Mouse (Mus musculus) heart, embryonic 14.5 days (tissue): ENCODE results near the gene Klhl6. TPM values are rescaled to one million over a fixed set of nuclear protein-coding genes. Genes with fewer than 3 reads are reported as not detected.
"Not testable (repeated sequence)": the region's sequence is repeated elsewhere in the genome, so short reads cannot be mapped to it uniquely, and the experiment has no call there.

ENCODE experiments used
- ATAC-seq: fragments of 200-750 bp; cut with Nextera tagmentation; 2 replicates; pipeline ENCODE4 v1.8.0; 2017; ENCODE audit warnings: low read depth, moderate TSS enrichment; ENCODE audit not compliant: insufficient number of reproducible peaks, insufficient read depth, low FRiP score
- H3K27ac ChIP-seq, 2 experiments: fragments of 200-500 bp in 1 of 2; fragments of 300-500 bp in 1 of 2; sonication (generic) in 1 of 2; replicated peaks in 1 of 2; 2 replicates each; pipeline ENCODE4 v1.5.1; 2012 to 2014; ENCODE audit warnings: low read depth in 2 of 2, low read length in 2 of 2, control low read depth in 1 of 2, mild to moderate bottlenecking in 1 of 2, mixed read lengths in 1 of 2; ENCODE audit not compliant: control insufficient read depth in 1 of 2, insufficient read depth in 1 of 2
- H3K27me3 ChIP-seq: fragments of 300-500 bp; sonication (generic); 2 replicates; pipeline ENCODE4 v1.6.1; 2014; ENCODE audit warnings: mild to moderate bottlenecking, low read length, control low read depth; ENCODE audit not compliant: control insufficient read depth, insufficient read depth
- H3K36me3 ChIP-seq: fragments of 300-500 bp; sonication (generic); 2 replicates; pipeline ENCODE4 v1.6.1; 2014; ENCODE audit warnings: mild to moderate bottlenecking, control low read depth, low read length, mixed read lengths; ENCODE audit not compliant: control insufficient read depth, insufficient read depth
- H3K4me1 ChIP-seq, 2 experiments: fragments of 200-500 bp in 1 of 2; fragments of 300-500 bp in 1 of 2; sonication (generic) in 1 of 2; 2 replicates each; pipeline ENCODE4 v1.6.1; 2012 to 2014; ENCODE audit warnings: low read length in 2 of 2, control low read depth in 1 of 2, mixed read lengths in 1 of 2; ENCODE audit not compliant: control insufficient read depth in 2 of 2, insufficient read depth in 2 of 2
- H3K4me2 ChIP-seq: fragments of 300-500 bp; sonication (generic); 2 replicates; pipeline ENCODE4 v1.6.1; 2014; ENCODE audit warnings: mild to moderate bottlenecking, low read length
- H3K4me3 ChIP-seq, 2 experiments: fragments of 200-500 bp in 1 of 2; fragments of 300-500 bp in 1 of 2; sonication (generic) in 1 of 2; 2 replicates each; pipeline ENCODE4 v1.5.1; 2012 to 2014; ENCODE audit warnings: low read length in 2 of 2, mild to moderate bottlenecking in 2 of 2, control low read depth in 1 of 2, low read depth in 1 of 2, moderate library complexity in 1 of 2; ENCODE audit not compliant: control insufficient read depth in 1 of 2, insufficient read depth in 1 of 2
- H3K9ac ChIP-seq: fragments of 300-500 bp; sonication (generic); 2 replicates; pipeline ENCODE4 v1.6.1; 2014; ENCODE audit warnings: mild to moderate bottlenecking, low read length
- H3K9me3 ChIP-seq: fragments of 300-500 bp; sonication (generic); 2 replicates; pipeline ENCODE4 v1.6.1; 2016; ENCODE audit warnings: low read length, control low read depth; ENCODE audit not compliant: control insufficient read depth
- WGBS: fragments of 180-500 bp; shearing (Covaris S2); extraction: QIAGEN DNeasy Blood & Tissue Kit; methylation state at CpG from one replicate; pipeline ENCODE4 v1.1.7; 2014; 5-methylcytosine and 5-hydroxymethylcytosine counted together
- polyA plus RNA-seq: library from polyadenylated mRNA; unstranded; fragments of >200 nt; fragmentation: Nextera tagmentation; extraction: Ambion mirVana; gene quantifications from 2 replicates; pipeline ENCODE4 v1.2.1, GENCODE M21; 2014

The Klhl6 gene
- polyA plus RNA-seq, 1 experiment from 2014 or later = 19.4 TPM

DNA sequence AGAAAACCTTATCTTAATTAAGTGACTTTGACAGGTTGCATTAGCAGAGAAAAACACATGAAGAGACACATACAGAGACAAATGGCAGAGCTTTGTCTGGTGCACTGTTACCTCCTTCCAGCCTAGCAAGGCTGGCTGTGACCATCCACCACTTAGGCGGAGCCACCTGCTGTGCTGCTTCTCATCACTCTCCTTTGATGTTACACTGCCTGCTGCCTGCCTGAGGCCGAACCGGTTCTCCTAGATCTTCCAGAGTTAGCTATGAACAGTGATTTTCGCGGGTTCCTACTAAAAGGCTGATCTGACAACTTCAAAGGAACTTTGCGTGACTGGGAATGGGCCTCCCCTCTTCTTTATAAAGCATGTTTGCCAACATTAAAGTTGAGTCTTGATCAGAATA is 14.1 kb upstream of the Klhl6 start:
- H3K4me2 ChIP-seq, H3K9me3 ChIP-seq, H3K27me3 ChIP-seq, H3K4me3 ChIP-seq, ATAC-seq, H3K27ac ChIP-seq, H3K36me3 ChIP-seq, H3K4me1 ChIP-seq, H3K9ac ChIP-seq: not testable (repeated sequence)
- WGBS = 30% methylated on average over 6 of the region's 6 CpGs

DNA sequence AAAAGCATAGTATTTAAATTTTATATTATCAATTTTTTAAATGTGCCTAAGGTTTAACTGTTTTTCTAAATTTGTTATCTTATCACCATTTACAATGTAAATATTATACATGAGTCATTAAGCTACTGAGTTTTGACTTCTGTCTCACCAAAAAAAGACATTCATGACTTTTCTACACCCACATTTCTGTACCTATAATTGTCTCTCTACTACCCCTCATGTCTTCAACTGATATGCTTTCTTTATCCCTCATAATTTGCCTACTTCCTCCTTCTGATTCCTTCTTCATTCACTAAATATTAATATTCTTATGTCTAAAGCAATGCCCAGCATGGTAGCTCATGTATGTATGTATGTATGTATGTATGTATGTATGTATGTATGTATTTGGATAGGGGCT is 13.0 kb upstream of the Klhl6 start:
- no peak overlapping the region for H3K27ac ChIP-seq
- no peak overlapping the region for H3K4me2 ChIP-seq
- no peak for ATAC-seq
- H3K9me3 ChIP-seq = no peaks in the 10 kb centered on the region
- H3K36me3 ChIP-seq = no peaks in the 10 kb centered on the region
- H3K9ac ChIP-seq = no peak overlapping the region
- no peaks in the 10 kb centered on the region for H3K27me3 ChIP-seq
- no peak overlapping the region for H3K4me3 ChIP-seq
- H3K4me1 ChIP-seq = no peaks in the 10 kb centered on the region

DNA sequence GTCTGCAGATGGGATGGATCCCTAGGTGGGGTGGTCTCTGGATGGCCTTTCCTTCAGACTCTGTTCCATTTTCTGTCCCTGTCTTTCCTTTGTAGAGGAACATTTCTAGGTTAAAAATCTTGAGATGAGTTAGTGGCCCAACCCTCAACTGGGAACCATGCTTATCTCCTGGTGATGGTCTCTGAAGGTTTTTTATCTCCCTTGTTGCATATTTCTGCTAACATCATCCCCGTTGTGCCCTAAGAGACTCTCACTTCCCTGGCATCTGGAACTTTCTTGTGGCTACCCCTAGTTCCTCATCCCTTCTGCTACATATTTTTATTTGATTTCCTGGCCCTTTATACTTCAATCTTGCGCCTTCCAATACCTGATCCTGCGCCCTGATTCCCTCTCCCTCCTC is 10.4 kb upstream of the Klhl6 start:
- ATAC-seq = no peak
- Histone ChIP-seq H3K4me1 (no peaks in the 10 kb centered on the region), H3K4me3 (no peak overlapping the region), H3K4me2 (no peak overlapping the region), H3K27me3 (no peaks in the 10 kb centered on the region), H3K36me3 (no peaks in the 10 kb centered on the region), H3K27ac (no peak overlapping the region), H3K9me3 (no peaks in the 10 kb centered on the region), H3K9ac (no peak overlapping the region)
- WGBS = 69% methylated on average over 3 of the region's 3 CpGs

DNA sequence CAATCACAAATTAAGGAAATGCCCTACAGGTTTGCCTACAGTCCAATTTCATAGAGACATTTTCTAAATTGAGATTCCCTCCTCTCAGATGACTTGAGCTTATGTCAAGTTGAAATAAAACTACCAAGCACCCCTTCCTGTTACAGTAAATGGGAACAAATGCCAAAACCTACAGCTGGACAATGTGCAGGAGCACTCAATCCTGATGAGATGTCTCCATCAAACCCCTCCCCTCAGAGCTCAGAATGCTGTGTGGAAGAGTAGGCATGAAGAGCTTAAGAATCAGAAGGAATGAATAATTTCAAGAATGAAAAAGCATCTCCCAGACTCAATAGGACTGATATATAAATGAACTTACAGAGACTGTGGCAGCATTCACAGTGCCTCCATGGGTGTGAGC is 7.7 kb upstream of the Klhl6 start:
- Histone ChIP-seq H3K9ac (no peak overlapping the region), H3K27ac (no peak overlapping the region), H3K4me3 (no peak overlapping the region), H3K27me3 (no peaks in the 10 kb centered on the region), H3K4me2 (no peak overlapping the region), H3K4me1 (no peaks in the 10 kb centered on the region), H3K36me3 (no peaks in the 10 kb centered on the region), H3K9me3 (no peaks in the 10 kb centered on the region)
- ATAC-seq = no peak

DNA sequence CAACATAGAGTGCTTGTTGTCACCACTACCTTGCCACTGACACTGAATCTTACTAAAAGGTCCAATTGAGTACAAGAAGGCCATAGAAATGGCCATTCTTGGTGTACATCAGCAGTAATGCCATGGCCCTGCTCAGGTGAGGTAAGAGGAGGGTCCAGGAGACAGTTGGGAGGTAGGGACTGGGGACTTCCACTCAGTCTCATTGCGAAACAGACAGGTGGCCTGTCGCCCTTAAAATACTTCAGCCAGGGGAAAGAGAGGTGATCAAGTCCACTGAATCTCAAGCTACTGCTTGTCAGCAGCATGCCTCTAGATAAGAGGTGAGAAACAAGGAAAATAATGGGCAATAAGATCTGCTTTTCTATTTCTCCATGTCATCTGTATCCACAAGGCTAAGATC is 4.8 kb upstream of the Klhl6 start:
- ATAC-seq = no peak

DNA sequence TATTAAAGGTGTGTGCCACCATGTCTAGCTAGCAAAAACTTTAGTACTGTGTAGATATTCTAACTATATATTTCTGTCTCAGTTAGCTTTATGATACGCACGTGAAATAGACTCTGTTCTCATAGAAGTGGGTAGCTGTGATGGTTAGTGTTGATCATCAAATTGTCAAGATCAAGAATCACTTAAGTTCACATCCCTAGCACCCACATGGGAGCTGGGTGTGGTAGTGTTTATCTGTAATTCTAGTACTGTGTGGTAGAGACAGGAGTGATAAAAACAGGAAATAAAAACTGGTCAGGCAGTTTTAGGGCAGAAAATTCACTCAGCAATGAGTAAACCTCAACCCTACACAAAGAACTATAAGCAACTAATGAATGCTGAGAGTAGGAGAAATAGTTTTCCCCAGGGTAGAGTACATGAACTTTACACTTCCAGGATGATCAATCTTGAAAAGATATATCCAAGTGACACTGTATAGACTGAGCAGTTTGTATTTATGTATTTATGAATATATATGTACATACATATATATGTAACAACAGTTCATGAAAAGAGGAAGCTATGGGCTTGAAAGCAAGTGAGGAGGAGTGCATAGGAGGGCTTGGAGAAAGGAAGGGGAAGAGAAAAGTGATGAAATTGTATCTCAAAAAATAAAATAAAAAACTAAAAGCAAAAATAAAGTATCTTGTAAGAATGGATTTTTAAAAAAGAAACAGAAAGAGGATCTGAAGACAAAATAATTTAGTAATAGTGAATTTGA is 2.2 kb upstream of the Klhl6 start:
- H3K4me2 ChIP-seq = no peak overlapping the region
- no peak overlapping the region for H3K9ac ChIP-seq
- H3K27me3 ChIP-seq = no peaks in the 10 kb centered on the region
- peaks cover 0 to 6% of the 10 kb centered on the region in 2 experiments; a peak in 2 of 4 replicates for H3K4me1 ChIP-seq
- H3K36me3 ChIP-seq = no peaks in the 10 kb centered on the region
- H3K9me3 ChIP-seq = no peaks in the 10 kb centered on the region
- no peak overlapping the region for H3K27ac ChIP-seq
- WGBS = 81% methylated on average over 2 of the region's 2 CpGs
- no peak overlapping the region for H3K4me3 ChIP-seq
- ATAC-seq = no peak

More for the DNA sequence above, 4.8 kb upstream of the Klhl6 start:
- no peaks in the 10 kb centered on the region for H3K36me3 ChIP-seq
- H3K27ac ChIP-seq = no peak overlapping the region
- no peaks in the 10 kb centered on the region for H3K9me3 ChIP-seq
- no peak overlapping the region for H3K9ac ChIP-seq
- H3K4me1 ChIP-seq = peaks cover 0 to 5% of the 10 kb centered on the region in 2 experiments; a peak in 1 of 4 replicates
- no peak overlapping the region for H3K4me2 ChIP-seq
- H3K4me3 ChIP-seq = no peak overlapping the region
- H3K27me3 ChIP-seq = no peaks in the 10 kb centered on the region
- WGBS = 72% methylated on average over 2 of the region's 2 CpGs

DNA sequence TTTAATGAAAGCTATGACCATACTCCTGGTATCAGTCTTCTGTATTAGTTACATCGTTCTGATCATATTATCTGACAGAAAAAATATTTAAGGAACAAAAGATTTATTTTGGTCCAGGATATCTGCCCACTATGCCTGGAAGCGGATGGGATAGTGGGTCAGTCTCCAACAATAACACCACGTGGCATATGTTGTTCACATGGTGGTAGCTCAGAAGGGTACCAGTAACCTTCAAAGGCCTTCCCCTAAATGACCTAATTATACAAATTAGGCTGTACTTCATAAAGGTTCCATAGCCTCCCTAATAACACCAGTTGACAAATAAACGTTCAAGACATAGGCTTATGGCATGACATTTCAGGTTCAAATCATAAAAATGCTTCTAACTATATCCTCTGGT is 722 bp upstream of the Klhl6 start:
- H3K36me3 ChIP-seq = no peaks in the 10 kb centered on the region
- H3K9ac ChIP-seq = no peak overlapping the region
- H3K4me1 ChIP-seq = peaks cover 0 to 8% of the 10 kb centered on the region in 2 experiments; a peak in 2 of 4 replicates
- H3K9me3 ChIP-seq = no peaks in the 10 kb centered on the region
- H3K4me2 ChIP-seq = no peak overlapping the region
- no peak overlapping the region for H3K27ac ChIP-seq
- no peak overlapping the region for H3K4me3 ChIP-seq
- no peaks in the 10 kb centered on the region for H3K27me3 ChIP-seq
- whole genome bisulfite sequencing = 67% methylated on average over 4 of the region's 4 CpGs
- no peak for ATAC-seq

DNA sequence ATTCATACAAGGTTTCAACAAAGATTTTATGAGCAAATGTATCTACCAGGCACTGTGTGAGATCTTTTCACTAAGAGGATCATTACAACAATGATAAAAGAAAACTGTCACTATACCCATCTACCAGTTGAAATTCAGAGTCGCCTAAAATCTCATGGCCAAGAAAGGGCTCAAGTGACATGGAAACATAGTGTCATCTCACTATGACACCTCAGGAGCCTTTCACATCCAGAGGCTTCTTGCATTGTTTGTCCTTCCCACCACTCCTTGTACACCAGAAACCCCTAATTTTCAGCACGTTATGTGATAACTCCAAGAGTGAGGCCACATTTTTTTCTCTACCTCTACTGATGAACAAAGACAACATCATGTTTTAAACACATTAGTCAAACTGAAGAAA is 1.2 kb downstream of the Klhl6 start:
- no peaks in the 10 kb centered on the region for H3K36me3 ChIP-seq
- H3K27ac ChIP-seq = peak overlapping the region in 1 of 2 experiments; percentile 47; a peak in 2 of 4 replicates
- no peaks in the 10 kb centered on the region for H3K27me3 ChIP-seq
- peak overlapping the region; percentile 60 for H3K9ac ChIP-seq
- peak overlapping the region; percentile 66 for H3K4me2 ChIP-seq
- H3K4me1 ChIP-seq = peaks cover 0 to 8% of the 10 kb centered on the region in 2 experiments; a peak in 2 of 4 replicates
- ATAC-seq = no peak
- H3K9me3 ChIP-seq = no peaks in the 10 kb centered on the region
- WGBS = 38% methylated on average over 2 of the region's 2 CpGs
- H3K4me3 ChIP-seq = peak overlapping the region; percentile 20 to 47; a peak in 3 of 4 replicates
